Mouse (Mus musculus): ENCODE results near the gene Syt12. TPM values are rescaled to one million over a fixed set of nuclear protein-coding genes. Genes with fewer than 3 reads are reported as not detected.

Syt12 gene
- polyA plus RNA-seq, 1 experiment from 2014 or later = 1.8 TPM

DNA sequence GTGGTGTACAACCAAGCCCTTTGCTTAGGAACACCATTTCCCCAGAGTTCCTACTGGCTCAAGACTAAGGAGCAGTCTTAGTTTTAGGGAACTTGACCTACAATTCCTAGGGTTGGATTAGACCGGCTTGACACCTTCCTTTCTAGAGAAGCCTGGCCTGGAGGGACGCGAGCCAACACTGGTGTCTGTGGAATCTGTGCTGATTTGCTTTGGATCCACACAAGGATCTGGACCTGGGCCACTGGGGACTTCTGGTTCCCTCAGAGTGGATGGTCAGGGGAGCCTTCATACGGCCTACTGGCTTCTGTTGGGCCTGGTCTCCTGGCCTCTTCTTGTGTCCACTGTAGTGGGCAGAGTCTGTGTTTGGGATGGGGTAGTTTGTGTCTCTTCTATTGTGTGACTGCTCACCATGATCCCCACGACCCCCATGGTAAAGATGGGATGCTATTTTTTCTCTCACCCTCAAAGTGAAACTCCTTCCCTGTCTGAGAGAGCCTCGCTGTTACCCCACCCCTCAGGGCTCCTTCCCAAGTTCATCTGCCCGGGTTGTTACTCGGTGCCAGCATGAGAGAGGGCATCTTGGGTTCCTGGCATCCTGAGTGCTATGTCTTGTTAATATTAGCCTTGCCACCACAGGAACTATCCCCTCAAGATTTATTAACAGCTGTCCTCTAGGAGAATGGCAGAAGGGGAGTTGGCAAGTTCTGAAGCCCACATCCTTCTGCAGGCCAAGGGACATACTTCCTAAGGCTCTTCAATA lies 30.4 kb downstream of the Syt12 start:
- Histone ChIP-seq H3K4me3 (ENCODE audit: low read depth, low read length) (no peak overlapping the region), H3K4me1 (ENCODE audit: control insufficient read depth, insufficient read depth, low read length) (0 out of 2 replicates have a peak, but pooled peaks cover under 1% of the 10 kb centered on the region), H3K4me2 (ENCODE audit: low read depth) (no peak overlapping the region), H3K9me3 (ENCODE audit: control insufficient read depth, low read length) (no peaks in the 10 kb centered on the region), H3K36me3 (ENCODE audit: control insufficient read depth, insufficient read depth, low read length) (no peaks in the 10 kb centered on the region), H3K27me3 (ENCODE audit: control insufficient read depth, insufficient read depth, low read length) (no peaks in the 10 kb centered on the region), H3K27ac (ENCODE audit: low read depth, low read length) (no peak overlapping the region), H3K9ac (ENCODE audit: low read length) (no peak overlapping the region)
- ATAC-seq (ENCODE audit: insufficient read depth, low FRiP score, low TSS enrichment) = no peak
- DNase-seq (ENCODE audit: low spot score) = no peak
- 91% methylated on average over 8 of the region's 8 CpGs for WGBS

DNA sequence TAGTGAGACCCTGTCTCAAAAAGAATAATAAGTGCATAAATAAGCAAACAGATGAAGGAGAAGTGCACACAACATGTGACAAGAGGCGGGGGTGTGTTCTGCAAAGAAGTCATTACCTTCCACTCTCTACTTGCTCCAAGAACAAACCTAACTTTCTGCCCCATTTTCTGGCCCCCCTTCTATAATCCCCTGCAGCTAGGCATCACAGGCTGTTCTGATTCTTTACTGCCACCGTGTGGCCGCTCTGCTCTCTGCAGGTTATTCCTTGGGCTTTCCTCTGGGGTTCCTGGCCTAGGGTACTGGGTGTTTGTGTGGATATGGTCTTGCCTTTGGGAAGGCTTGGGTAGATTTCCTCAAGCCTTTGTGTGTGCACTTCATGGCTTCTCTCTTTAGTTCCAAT lies 34.8 kb downstream of the Syt12 start:
- 0 out of 2 replicates have a peak, but pooled peaks cover 2% of the 10 kb centered on the region for H3K4me1 ChIP-seq (ENCODE audit: control insufficient read depth, insufficient read depth, low read length)
- H3K9ac ChIP-seq (ENCODE audit: low read length) = no peak overlapping the region
- H3K36me3 ChIP-seq (ENCODE audit: control insufficient read depth, insufficient read depth, low read length) = no peaks in the 10 kb centered on the region
- no peak overlapping the region for H3K4me2 ChIP-seq (ENCODE audit: low read depth)
- no peak for ATAC-seq (ENCODE audit: insufficient read depth, low FRiP score, low TSS enrichment)
- H3K27ac ChIP-seq (ENCODE audit: low read depth, low read length) = no peak overlapping the region
- whole genome bisulfite sequencing = 10% methylated on average over 3 of the region's 3 CpGs
- peaks cover 4% of the 10 kb centered on the region for H3K27me3 ChIP-seq (ENCODE audit: control insufficient read depth, insufficient read depth, low read length)
- peak; percentile 76 for DNase-seq (ENCODE audit: low spot score)
- H3K4me3 ChIP-seq (ENCODE audit: low read depth, low read length) = no peak overlapping the region
- H3K9me3 ChIP-seq (ENCODE audit: control insufficient read depth, low read length) = no peaks in the 10 kb centered on the region

DNA sequence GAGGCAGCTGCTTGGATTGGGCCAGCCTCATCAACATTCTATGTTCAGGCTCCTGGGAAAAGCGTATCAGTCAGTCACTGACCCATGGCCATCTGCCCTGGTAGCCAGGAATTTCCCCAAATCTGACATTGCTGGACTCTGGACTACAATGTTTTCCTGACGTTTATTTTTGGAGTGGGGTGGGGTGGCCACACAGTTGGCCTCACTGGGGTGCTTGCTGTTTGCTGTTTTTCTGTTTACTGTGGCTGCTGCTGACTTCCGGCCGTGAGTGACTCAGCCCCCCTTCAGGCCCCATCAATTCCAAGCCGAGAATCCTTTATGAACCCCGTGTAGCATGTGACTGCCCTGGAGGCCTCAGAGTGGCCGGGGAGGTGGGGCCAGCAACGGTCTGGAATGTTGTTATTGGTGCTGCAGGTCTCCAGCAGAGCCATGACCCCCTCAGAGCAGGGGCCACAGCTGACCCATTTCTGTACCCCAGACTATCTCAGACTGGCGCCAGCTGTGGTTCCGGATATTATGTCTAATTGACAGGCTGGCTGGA lies 35.6 kb downstream of the Syt12 start:
- no peaks in the 10 kb centered on the region for H3K9me3 ChIP-seq (ENCODE audit: control insufficient read depth, low read length)
- 0 out of 2 replicates have a peak, but pooled peaks cover 2% of the 10 kb centered on the region for H3K4me1 ChIP-seq (ENCODE audit: control insufficient read depth, insufficient read depth, low read length)
- ATAC-seq (ENCODE audit: insufficient read depth, low FRiP score, low TSS enrichment) = no peak
- DNase-seq (ENCODE audit: low spot score) = peak; percentile 44
- H3K36me3 ChIP-seq (ENCODE audit: control insufficient read depth, insufficient read depth, low read length) = no peaks in the 10 kb centered on the region
- no peak overlapping the region for H3K4me3 ChIP-seq (ENCODE audit: low read depth, low read length)
- H3K27ac ChIP-seq (ENCODE audit: low read depth, low read length) = no peak overlapping the region
- WGBS = 21% methylated on average over 10 of the region's 10 CpGs
- peaks cover 4% of the 10 kb centered on the region for H3K27me3 ChIP-seq (ENCODE audit: control insufficient read depth, insufficient read depth, low read length)
- no peak overlapping the region for H3K4me2 ChIP-seq (ENCODE audit: low read depth)
- H3K9ac ChIP-seq (ENCODE audit: low read length) = no peak overlapping the region

DNA sequence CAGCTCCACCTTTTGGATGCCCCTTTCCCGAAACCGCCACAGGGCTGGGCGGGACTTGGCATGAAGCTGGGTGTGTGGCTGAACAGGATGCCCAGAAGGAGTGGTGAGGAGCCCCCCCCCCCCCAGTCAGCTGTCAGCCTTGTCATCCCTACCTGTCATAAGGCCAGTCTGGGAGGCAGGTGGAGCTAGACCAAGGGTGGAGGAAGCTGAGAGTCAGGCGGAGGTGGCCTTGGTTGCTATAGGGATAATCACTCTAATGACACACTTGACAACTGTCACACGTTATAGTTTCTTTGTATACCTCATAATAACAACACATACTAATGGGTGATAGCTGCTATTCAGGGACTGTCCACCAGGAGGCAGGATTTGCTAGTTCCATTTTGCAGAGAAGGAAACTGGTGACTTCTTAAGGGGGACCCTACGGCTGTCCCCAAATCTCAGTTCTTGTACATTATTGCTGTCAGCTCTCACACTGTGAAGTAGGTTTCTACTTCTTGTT lies 36.1 kb downstream of the Syt12 start:
- Histone ChIP-seq H3K4me1 (ENCODE audit: control insufficient read depth, insufficient read depth, low read length) (0 out of 2 replicates have a peak, but pooled peaks cover 2% of the 10 kb centered on the region), H3K27me3 (ENCODE audit: control insufficient read depth, insufficient read depth, low read length) (peaks cover 4% of the 10 kb centered on the region), H3K36me3 (ENCODE audit: control insufficient read depth, insufficient read depth, low read length) (no peaks in the 10 kb centered on the region), H3K9ac (ENCODE audit: low read length) (no peak overlapping the region), H3K27ac (ENCODE audit: low read depth, low read length) (no peak overlapping the region), H3K9me3 (ENCODE audit: control insufficient read depth, low read length) (no peaks in the 10 kb centered on the region), H3K4me2 (ENCODE audit: low read depth) (no peak overlapping the region), H3K4me3 (ENCODE audit: low read depth, low read length) (no peak overlapping the region)
- WGBS = 29% methylated on average over 6 of the region's 6 CpGs
- ATAC-seq (ENCODE audit: insufficient read depth, low FRiP score, low TSS enrichment) = no peak
- peak; percentile 50 for DNase-seq (ENCODE audit: low spot score)

DNA sequence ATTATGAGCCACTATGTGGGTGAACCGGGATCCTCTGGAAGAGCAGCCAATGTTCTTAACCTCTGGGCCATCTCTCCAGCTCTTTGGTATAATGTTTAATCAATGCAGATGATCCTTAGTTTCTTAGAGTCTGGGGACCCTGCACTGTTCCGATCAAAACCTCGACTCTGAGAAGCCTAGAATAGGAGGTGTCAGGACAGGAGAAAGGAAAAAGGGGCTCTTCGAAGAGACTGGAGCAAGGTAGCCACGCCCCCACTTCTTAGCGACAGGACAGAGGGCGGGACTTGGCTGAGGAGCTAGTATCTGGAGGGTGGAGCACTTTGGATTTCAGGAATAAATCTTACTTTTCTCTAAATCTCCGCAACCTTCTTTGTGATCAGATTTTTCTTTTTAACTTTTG lies 37.0 kb downstream of the Syt12 start:
- no peak overlapping the region for H3K27ac ChIP-seq (ENCODE audit: low read depth, low read length)
- no peaks in the 10 kb centered on the region for H3K9me3 ChIP-seq (ENCODE audit: control insufficient read depth, low read length)
- H3K9ac ChIP-seq (ENCODE audit: low read length) = no peak overlapping the region
- WGBS = 12% methylated on average over 8 of the region's 8 CpGs
- H3K36me3 ChIP-seq (ENCODE audit: control insufficient read depth, insufficient read depth, low read length) = no peaks in the 10 kb centered on the region
- peak; percentile 30 for DNase-seq (ENCODE audit: low spot score)
- ATAC-seq (ENCODE audit: insufficient read depth, low FRiP score, low TSS enrichment) = no peak
- H3K4me2 ChIP-seq (ENCODE audit: low read depth) = no peak overlapping the region; the same call in 1 of the 2 replicates
- peaks cover 4% of the 10 kb centered on the region for H3K27me3 ChIP-seq (ENCODE audit: control insufficient read depth, insufficient read depth, low read length)
- no peak overlapping the region for H3K4me3 ChIP-seq (ENCODE audit: low read depth, low read length)
- H3K4me1 ChIP-seq (ENCODE audit: control insufficient read depth, insufficient read depth, low read length) = 0 out of 2 replicates have a peak, but pooled peaks cover 2% of the 10 kb centered on the region

DNA sequence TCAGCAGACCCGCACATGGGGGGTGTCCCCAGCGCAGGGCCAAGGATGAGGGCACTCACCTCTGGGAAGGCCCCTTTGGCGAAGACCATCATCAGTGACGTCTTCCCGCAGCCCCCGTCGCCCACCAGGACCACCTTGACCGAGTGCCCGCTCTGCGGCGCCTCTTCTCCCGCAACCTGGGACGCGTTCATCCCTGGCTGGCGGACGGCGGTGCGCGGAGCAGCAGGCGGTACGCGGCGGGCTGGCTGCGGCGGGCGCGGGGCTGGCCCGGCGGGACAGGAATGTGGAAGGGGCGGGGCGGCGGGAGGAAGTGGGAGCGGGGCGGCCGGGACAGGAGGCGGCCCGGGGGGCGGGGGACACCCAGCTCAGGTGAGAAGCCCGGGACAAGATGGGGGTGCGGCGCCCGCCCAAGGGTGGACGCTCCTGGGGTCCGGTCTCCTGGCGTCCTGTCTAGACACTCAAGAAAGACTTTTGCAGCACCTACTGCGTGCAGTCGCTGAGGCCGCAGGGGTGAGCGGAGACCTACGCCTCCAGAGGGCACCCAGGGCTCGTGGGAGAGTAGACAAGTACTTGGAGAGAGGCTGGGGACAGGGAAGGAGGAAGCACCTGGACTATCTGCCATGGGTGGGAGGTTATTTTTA lies 38.0 kb downstream of the Syt12 start, which contains the start of gene Rhod:
Rhod (minus strand) TSS at position 272 of the 641 bp plus-strand sequence.
- WGBS = under 1% methylated on average over 27 of the region's 51 CpGs
- Histone ChIP-seq H3K9me3 (ENCODE audit: control insufficient read depth, low read length) (no peaks in the 10 kb centered on the region), H3K27me3 (ENCODE audit: control insufficient read depth, insufficient read depth, low read length) (peaks cover 4% of the 10 kb centered on the region), H3K9ac (ENCODE audit: low read length) (peak within 1 kb of the TSS; percentile 55), H3K4me1 (ENCODE audit: control insufficient read depth, insufficient read depth, low read length) (0 out of 2 replicates have a peak, but pooled peaks cover 2% of the 10 kb centered on the region), H3K27ac (ENCODE audit: low read depth, low read length) (no peak within 1 kb of the TSS), H3K36me3 (ENCODE audit: control insufficient read depth, insufficient read depth, low read length) (no peaks in the 10 kb centered on the region), H3K4me2 (ENCODE audit: low read depth) (peak within 1 kb of the TSS; percentile 87), H3K4me3 (ENCODE audit: low read depth, low read length) (peak within 1 kb of the TSS; percentile 48)
- DNase-seq (ENCODE audit: low spot score) (peak; percentile 58), ATAC-seq (ENCODE audit: insufficient read depth, low FRiP score, low TSS enrichment) (no peak; the same call in 1 of the 2 replicates)

- H3K9me3 ChIP-seq (ENCODE audit: control insufficient read depth, low read length) = no peaks in the 10 kb centered on the region
- peaks cover 4% of the 10 kb centered on the region for H3K27me3 ChIP-seq (ENCODE audit: control insufficient read depth, insufficient read depth, low read length)
- peak overlapping the region; percentile 87 for H3K4me2 ChIP-seq (ENCODE audit: low read depth)
- ATAC-seq (ENCODE audit: insufficient read depth, low FRiP score, low TSS enrichment) (no peak), DNase-seq (ENCODE audit: low spot score) (no peak)
- no peak overlapping the region for H3K27ac ChIP-seq (ENCODE audit: low read depth, low read length)
- WGBS = 7% methylated on average over 8 of the region's 8 CpGs
- H3K9ac ChIP-seq (ENCODE audit: low read length) = peak overlapping the region; percentile 55
- 0 out of 2 replicates have a peak, but pooled peaks cover 2% of the 10 kb centered on the region for H3K4me1 ChIP-seq (ENCODE audit: control insufficient read depth, insufficient read depth, low read length)
- peak overlapping the region; percentile 48 for H3K4me3 ChIP-seq (ENCODE audit: low read depth, low read length)
- H3K36me3 ChIP-seq (ENCODE audit: control insufficient read depth, insufficient read depth, low read length) = no peaks in the 10 kb centered on the region
Observed at GRCm38 (mm10) chr19:4438791-4439160, 38.5 kb downstream of the Syt12 start.

DNA sequence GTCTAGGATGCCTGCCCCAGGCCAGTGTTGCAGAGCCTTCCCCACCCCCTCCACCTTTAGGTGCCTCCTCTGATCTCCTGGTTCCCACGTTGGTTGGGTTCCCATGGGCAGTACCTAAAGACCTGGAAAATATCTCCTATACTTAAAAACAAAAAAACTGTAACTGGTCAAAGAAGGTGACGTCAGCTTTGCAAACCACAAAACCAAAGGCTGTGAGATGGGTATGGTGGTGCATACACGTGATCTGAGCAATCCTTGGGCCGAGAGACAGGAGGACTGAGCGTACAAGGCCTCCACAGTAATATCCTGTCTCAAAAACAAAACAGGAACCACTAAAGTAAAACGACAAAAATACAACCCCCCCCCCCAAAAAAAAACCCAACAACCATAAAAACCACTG lies 39.4 kb downstream of the Syt12 start:
- no peak overlapping the region for H3K4me2 ChIP-seq (ENCODE audit: low read depth)
- DNase-seq (ENCODE audit: low spot score) (no peak), ATAC-seq (ENCODE audit: insufficient read depth, low FRiP score, low TSS enrichment) (no peak)
- no peak overlapping the region for H3K9ac ChIP-seq (ENCODE audit: low read length)
- 77% methylated on average over 6 of the region's 6 CpGs for WGBS
- H3K36me3 ChIP-seq (ENCODE audit: control insufficient read depth, insufficient read depth, low read length) = no peaks in the 10 kb centered on the region
- H3K4me3 ChIP-seq (ENCODE audit: low read depth, low read length) = no peak overlapping the region
- 0 out of 2 replicates have a peak, but pooled peaks cover 2% of the 10 kb centered on the region for H3K4me1 ChIP-seq (ENCODE audit: control insufficient read depth, insufficient read depth, low read length)
- H3K9me3 ChIP-seq (ENCODE audit: control insufficient read depth, low read length) = no peaks in the 10 kb centered on the region
- H3K27ac ChIP-seq (ENCODE audit: low read depth, low read length) = no peak overlapping the region
- H3K27me3 ChIP-seq (ENCODE audit: control insufficient read depth, insufficient read depth, low read length) = peaks cover 4% of the 10 kb centered on the region

All from neural tube, embryonic 11.5 days (tissue).